Mouse (Mus musculus) thymus, adult 2 months (tissue): ENCODE measurements around the gene Hspb6.

Source experiments
- CTCF ChIP-seq: fragments of 200-500 bp; IDR thresholded peaks from 2 replicates; pipeline ENCODE4 v1.5.1; 2012; ENCODE audit warnings: mild to moderate bottlenecking, control low read depth, low read length, moderate library complexity, borderline replicate concordance; ENCODE audit not compliant: control insufficient read depth, poor library complexity, insufficient read depth; ENCODE audit errors: extremely low read depth
- POLR2A ChIP-seq: fragments of 200-500 bp; IDR thresholded peaks from 2 replicates; pipeline ENCODE4 v1.6.1; 2012; ENCODE audit warnings: mild to moderate bottlenecking, low read length, control low read depth, moderate library complexity; ENCODE audit not compliant: control insufficient read depth, poor library complexity, insufficient read depth; ENCODE audit errors: extremely low read depth

- TF ChIP-seq CTCF (no peak), POLR2A (no peak)
Observed at GRCm38 (mm10) chr7:30524487-30524886, 27.5 kb upstream of the Hspb6 start.
